Mouse (Mus musculus) G1E (cell line): ENCODE measurements around the gene Ttc27. TPM values are rescaled to one million over a fixed set of nuclear protein-coding genes. Genes with fewer than 3 reads are reported as not detected.

Experiments
- ATAC-seq: 2 replicates; pipeline ENCODE4 v1.8.0; 2016; ENCODE audit warnings: mild to moderate bottlenecking; ENCODE audit not compliant: insufficient number of reproducible peaks, poor library complexity, low FRiP score, severe bottlenecking; ENCODE audit errors: extremely low read depth
- DNase-seq: peaks from one replicate; pipeline ENCODE4 v3.0.0; 2012; ENCODE audit warnings: low spot score
- H3K27me3 ChIP-seq: 2 replicates; pipeline ENCODE4 v1.6.1; 2012; ENCODE audit warnings: mild to moderate bottlenecking, low read length, inconsistent platforms; ENCODE audit not compliant: insufficient read depth
- H3K36me3 ChIP-seq: replicated peaks from 2 replicates; pipeline ENCODE3; 2012; ENCODE audit warnings: mild to moderate bottlenecking, inconsistent platforms
- H3K4me1 ChIP-seq: 2 replicates; pipeline ENCODE4 v1.6.1; 2012; ENCODE audit warnings: low read depth, low read length, inconsistent platforms, mixed read lengths; ENCODE audit not compliant: insufficient read depth
- H3K4me3 ChIP-seq: 2 replicates; pipeline ENCODE4 v1.5.1; 2012; ENCODE audit warnings: low read depth, mild to moderate bottlenecking, inconsistent platforms, low read length, moderate library complexity, mixed read lengths
- H3K9me3 ChIP-seq: replicated peaks from 2 replicates; pipeline ENCODE4 v1.6.1; 2012; ENCODE audit warnings: inconsistent platforms
- CTCF ChIP-seq: IDR thresholded peaks from 2 replicates; pipeline ENCODE4 v1.5.1; 2012; ENCODE audit warnings: low read depth, low read length, inconsistent platforms, mixed read lengths
- GATA1 ChIP-seq: IDR thresholded peaks from 2 replicates; pipeline ENCODE4 v1.6.1; 2012; ENCODE audit warnings: borderline replicate concordance, low read length, inconsistent platforms, mixed read lengths
- GATA2 ChIP-seq: IDR thresholded peaks from 2 replicates; pipeline ENCODE4 v1.6.1; 2012; ENCODE audit warnings: low read depth, low read length, inconsistent platforms, borderline replicate concordance
- POLR2AphosphoS5 ChIP-seq: IDR thresholded peaks from 2 replicates; pipeline ENCODE4 v1.6.1; 2012; ENCODE audit warnings: low read depth, low read length, inconsistent platforms; ENCODE audit not compliant: insufficient replicate concordance
- TAL1 ChIP-seq: conservative IDR thresholded peaks from 2 replicates; pipeline ENCODE4 v1.6.1; 2012; ENCODE audit warnings: low read depth, low read length, inconsistent platforms, mixed read lengths
- polyA plus RNA-seq: library from polyadenylated mRNA; stranded (reverse); fragments of >175 nt; gene quantifications from 2 replicates; pipeline ENCODE4 v1.2.3, GENCODE M21; 2012
- total RNA-seq, 2 experiments: library from RNA; stranded (forward) in 1 of 2; stranded (reverse) in 1 of 2; fragments of 200-1000 nt in 1 of 2; fragments of >200 nt in 1 of 2; fragmentation: Nextera tagmentation in 1 of 2; gene quantifications; 2 replicates each; pipeline ENCODE4 v1.2.3; 2014 to 2017

Gene Ttc27
- total and polyA plus RNA-seq, 3 experiments: 20.5 to 39.4 (median 23.1) TPM

DNA sequence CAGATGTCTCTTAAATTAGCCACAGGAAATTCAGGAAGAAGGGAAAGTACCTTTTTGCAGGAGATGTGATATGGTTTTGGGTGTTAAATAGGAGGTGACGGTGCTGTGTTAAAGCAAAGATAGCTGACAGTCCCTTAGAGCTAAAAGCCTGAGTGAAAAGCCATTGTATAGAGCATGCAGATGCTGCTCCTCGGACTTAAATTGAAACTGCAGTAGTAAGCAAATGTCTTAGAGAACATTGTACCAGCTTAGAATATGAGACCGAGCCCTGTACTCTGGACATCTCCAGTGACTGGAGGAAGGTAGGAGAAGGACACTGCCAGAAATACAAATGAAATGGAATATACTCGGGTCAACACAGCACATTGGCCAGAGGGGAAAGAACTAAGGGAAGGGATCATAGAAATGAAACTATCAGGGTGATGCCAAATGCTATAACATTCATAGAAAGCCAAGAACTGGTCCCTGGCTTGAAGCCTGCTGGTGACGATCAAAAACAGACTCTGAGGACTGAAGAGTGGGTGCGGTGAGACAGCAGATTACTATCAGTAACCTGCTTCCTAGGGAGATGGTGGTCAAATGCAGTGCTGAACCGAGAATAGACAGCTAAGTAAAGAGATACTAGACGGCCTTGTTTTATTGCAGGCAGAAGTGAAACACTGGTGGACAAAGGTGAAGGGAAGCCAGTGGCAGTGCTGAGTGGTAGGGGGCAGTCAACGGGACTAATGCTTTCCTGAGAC lies 90.1 kb downstream of the Ttc27 start:
- no peak for ATAC-seq
- H3K36me3 ChIP-seq: peaks cover 46% of the 10 kb centered on the region

DNA sequence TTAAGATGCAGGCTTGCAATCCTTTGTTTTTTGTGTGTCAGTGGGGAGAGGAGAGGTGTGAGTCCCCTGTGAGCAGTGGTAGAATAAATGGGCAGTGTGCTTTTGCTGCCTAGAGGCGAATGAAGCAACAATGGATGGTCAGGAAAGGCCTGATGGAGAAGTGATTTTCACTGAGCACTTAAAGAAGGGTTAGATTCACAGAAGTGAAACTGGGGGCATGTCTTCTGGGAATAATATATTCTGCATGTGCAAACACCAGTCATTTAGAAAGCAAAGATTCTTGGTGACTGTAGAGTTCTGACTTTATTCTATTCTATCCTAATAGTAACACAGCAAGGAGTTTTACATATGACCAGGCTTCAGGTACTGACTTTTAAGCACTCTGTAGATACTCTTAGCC lies 90.8 kb downstream of the Ttc27 start:
- DNase-seq: no peak
- Histone ChIP-seq H3K36me3 (peaks cover 43% of the 10 kb centered on the region), H3K27me3 (no peaks in the 10 kb centered on the region), H3K4me1 (peaks cover 4% of the 10 kb centered on the region; the same call in 1 of the 2 replicates), H3K4me3 (no peak overlapping the region), H3K9me3 (no peaks in the 10 kb centered on the region)
- TF ChIP-seq GATA1: no peak
- no peak for TF ChIP-seq POLR2AphosphoS5
- no peak for TF ChIP-seq TAL1
- TF ChIP-seq GATA2: no peak
- TF ChIP-seq CTCF: no peak
- no peak for ATAC-seq

More for the DNA sequence above, 90.1 kb downstream of the Ttc27 start:
- Histone ChIP-seq H3K9me3 (no peaks in the 10 kb centered on the region), H3K4me1 (peaks cover 4% of the 10 kb centered on the region; the same call in 1 of the 2 replicates), H3K4me3 (no peak overlapping the region), H3K27me3 (no peaks in the 10 kb centered on the region)
- no peak for TF ChIP-seq CTCF
- no peak for TF ChIP-seq GATA2
- TF ChIP-seq GATA1: no peak
- no peak for TF ChIP-seq POLR2AphosphoS5
- no peak for TF ChIP-seq TAL1
- DNase-seq: no peak

DNA sequence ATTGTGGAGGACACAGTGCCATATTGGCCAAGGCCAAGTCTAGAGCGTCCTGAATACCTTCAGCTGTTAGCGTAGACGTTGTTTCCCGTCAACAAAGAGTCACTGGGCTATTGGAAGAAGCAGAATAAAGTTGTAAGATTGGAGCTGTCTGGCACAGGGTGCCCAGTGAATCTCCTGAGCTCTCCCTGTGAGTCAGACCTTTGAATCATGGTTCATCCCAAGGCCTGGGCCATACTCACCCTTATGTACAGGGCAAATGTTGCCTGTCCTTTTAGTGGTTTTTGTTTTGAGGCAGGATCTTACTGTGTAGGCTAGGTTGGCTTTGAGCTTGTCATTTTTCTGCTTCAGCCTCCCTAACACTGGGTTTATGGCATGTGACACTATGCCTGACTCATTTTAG lies 91.4 kb downstream of the Ttc27 start:
- Histone ChIP-seq H3K27me3 (no peaks in the 10 kb centered on the region), H3K36me3 (peaks cover 42% of the 10 kb centered on the region), H3K9me3 (no peaks in the 10 kb centered on the region), H3K4me3 (no peak overlapping the region), H3K4me1 (peaks cover 4% of the 10 kb centered on the region; the same call in 1 of the 2 replicates)
- ATAC-seq (no peak), DNase-seq (no peak)
- TF ChIP-seq TAL1 (no peak), GATA2 (no peak), POLR2AphosphoS5 (no peak)

DNA sequence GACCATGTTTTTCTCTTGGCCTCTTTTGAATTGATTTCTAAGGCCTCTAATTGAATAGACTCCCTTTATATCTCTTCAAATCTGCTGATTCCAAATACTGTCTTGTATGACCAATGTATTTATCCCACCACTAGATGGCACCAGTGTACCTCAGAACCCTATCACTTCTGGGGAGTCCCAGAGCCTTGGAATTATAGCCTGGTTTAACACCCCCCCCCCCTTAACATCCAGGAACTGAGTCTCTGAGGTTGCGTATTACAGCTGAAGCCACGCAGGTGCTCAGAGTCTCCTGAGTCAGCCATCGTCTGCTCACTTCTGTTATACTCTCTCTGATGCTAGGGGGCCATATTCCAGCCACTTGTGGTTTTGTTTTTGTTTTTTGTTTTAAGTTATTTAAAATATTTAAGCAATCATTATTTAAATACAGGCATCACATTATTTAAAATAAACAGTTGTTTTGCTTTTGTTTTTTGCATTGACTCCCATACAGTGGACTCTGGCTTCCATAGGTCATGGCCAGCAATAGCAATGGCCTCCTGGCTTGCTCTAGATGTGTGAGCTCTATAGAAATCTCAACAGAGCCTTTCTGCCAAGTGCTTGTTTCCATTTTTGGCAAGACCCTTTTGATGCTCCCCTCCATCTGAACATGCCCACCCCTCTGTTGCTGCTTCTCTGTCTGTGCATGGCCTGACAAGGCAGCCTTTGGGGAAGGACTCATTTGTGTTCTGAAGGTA lies 93.5 kb downstream of the Ttc27 start:
- Histone ChIP-seq H3K4me1 (peaks cover 4% of the 10 kb centered on the region; the same call in 1 of the 2 replicates), H3K4me3 (no peak overlapping the region), H3K27me3 (no peaks in the 10 kb centered on the region), H3K36me3 (peaks cover 28% of the 10 kb centered on the region), H3K9me3 (no peaks in the 10 kb centered on the region)
- DNase-seq (peak; percentile 11), ATAC-seq (peak; percentile 34; the same call in 1 of the 2 replicates)
- TF ChIP-seq GATA2: no peak
- TF ChIP-seq TAL1: no peak
- TF ChIP-seq POLR2AphosphoS5: no peak
- TF ChIP-seq GATA1: no peak
- no peak for TF ChIP-seq CTCF

DNA sequence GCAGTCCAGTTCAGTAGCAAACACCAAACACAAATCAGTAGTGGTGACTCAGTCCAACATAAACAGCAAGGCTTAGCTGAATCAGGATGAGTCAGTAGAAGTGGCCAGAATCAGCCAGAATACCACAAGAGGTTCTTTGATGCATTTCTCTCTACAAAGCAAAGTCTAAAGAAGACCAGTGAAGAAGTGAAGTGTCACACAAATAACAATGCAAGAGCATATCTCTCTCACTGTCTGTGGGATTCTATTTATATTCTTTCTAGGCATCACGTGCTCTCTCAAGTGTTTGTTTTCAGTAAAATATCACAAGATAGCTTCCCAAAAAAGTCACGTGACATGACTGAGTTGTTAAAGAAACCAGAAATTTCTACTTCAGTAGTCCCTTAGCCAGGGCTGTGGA lies 102.2 kb downstream of the Ttc27 start:
- DNase-seq (no peak), ATAC-seq (no peak)
- TF ChIP-seq TAL1 (no peak), GATA1 (no peak), POLR2AphosphoS5 (no peak), GATA2 (no peak), CTCF (no peak)
- no peak overlapping the region for H3K4me3 ChIP-seq
- H3K36me3 ChIP-seq: peaks cover 6% of the 10 kb centered on the region
- H3K4me1 ChIP-seq: no peaks in the 10 kb centered on the region
- no peaks in the 10 kb centered on the region for H3K27me3 ChIP-seq
- no peaks in the 10 kb centered on the region for H3K9me3 ChIP-seq

DNA sequence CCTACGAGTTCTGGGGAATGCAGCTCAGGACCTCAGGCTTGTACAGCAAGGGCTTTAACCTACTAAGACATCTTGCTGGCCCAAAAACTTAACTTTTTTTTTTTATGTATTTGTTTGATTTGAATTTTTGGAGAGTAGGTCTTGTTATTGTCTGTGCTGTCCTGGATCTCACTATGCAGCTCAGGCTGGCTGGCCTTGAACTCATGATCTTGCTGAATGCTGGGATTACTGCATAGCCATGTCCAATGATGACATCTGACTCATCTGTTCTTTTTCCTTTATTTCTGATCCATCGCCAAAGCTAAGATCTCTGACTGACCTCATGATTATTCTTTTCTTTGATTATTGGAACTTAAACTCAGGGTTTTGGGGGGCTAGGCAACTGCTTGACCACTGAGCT lies 113.3 kb downstream of the Ttc27 start:
- TF ChIP-seq TAL1 (no peak), GATA1 (no peak), POLR2AphosphoS5 (no peak), CTCF (no peak), GATA2 (no peak)
- no peaks in the 10 kb centered on the region for H3K4me1 ChIP-seq
- ATAC-seq: no peak
- no peak overlapping the region for H3K4me3 ChIP-seq
- DNase-seq: no peak
- H3K27me3 ChIP-seq: no peaks in the 10 kb centered on the region
- no peaks in the 10 kb centered on the region for H3K9me3 ChIP-seq
- H3K36me3 ChIP-seq: peaks cover 20% of the 10 kb centered on the region
